Mouse (Mus musculus): ENCODE results near the gene S100a5. TPM values are rescaled to one million over a fixed set of nuclear protein-coding genes. Genes with fewer than 3 reads are reported as not detected.

S100a5 gene
- polyA plus RNA-seq, 1 experiment from 2014 or later, result not detected

DNA sequence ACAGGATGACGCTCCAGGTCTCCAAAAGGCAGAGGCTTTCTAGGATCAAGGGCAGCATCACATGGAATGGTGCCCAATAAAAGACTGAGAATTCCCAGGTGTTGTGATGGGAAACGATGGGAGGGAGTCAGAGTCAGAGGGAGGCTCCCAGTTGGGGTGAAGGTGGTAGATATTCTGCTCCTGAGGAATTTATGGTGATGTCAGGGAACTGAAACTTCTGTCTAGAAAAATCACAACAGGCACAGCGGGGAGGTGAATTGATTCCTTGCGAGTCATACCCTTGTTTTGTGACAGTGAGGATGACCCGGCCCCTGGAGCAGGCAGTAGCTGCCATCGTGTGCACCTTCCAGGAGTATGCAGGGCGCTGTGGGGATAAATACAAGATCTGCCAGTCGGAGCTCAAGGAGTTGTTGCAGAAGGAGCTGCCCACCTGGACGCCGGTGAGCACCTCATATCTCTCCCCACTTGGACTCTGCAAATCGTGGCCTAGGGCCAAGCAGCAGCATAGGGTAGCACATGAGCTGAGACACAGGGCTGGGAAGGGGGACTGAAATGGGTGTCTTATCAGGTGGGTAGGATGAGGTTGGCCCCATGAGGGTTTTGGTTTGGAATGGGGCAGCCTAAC, 6.7 kb upstream of the S100a5 start, which contains the start of gene Gm42674:
Gene Gm42674 (plus strand): TSS at position 419 of the 625 bp plus-strand sequence.
- Histone ChIP-seq H3K4me1 (ENCODE audit: insufficient read depth) (no peaks in the 10 kb centered on the region), H3K9ac (replicated peaks) (no peak within 1 kb of the TSS), H3K27ac (ENCODE audit: low read depth) (no peak within 1 kb of the TSS), H3K9me3 (ENCODE audit: low read length) (no peaks in the 10 kb centered on the region), H3K27me3 (ENCODE audit: insufficient read depth, low read length) (no peaks in the 10 kb centered on the region), H3K4me2 (ENCODE audit: low read depth, low read length) (no peak within 1 kb of the TSS), H3K4me3 (ENCODE audit: low read depth, low read length) (no peak within 1 kb of the TSS), H3K36me3 (replicated peaks; ENCODE audit: insufficient read depth, low read length) (no peaks in the 10 kb centered on the region)
- no peak for DNase-seq
- TF ChIP-seq EP300 (IDR thresholded peaks at IDR 0.05; ENCODE audit: low read depth), result no peak
- no peak for TF ChIP-seq CTCF (IDR thresholded peaks at IDR 0.05; ENCODE audit: low read depth)
- WGBS (ENCODE audit: insufficient replicate concordance), result 77% methylated on average over 11 of the region's 11 CpGs
- ATAC-seq, result no peak

DNA sequence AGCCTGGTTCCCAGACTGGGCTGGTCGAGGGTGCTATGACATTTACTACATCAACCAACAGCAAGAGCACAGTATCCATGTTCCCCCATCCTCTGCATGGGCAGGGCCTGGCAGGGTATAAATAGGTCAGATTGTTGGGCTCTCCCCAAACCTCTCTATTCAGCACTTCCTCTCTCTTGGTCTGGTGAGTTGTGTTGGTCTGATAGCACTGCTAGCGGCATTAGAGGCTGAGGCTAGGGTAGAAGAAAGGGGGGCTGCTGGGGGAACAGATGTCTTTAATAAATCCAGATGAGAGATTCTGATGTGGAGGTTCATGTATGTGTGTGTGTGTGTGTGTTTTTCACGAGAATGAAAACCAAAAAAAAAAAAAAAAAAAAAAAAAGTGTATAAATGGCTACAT, 4.7 kb upstream of the S100a5 start, which contains the start of gene S100a4:
Gene S100a4 (plus strand): TSS at position 149 of the 400 bp plus-strand sequence.
- DNase-seq (no peak), ATAC-seq (no peak)
- Histone ChIP-seq H3K9me3 (ENCODE audit: low read length) (no peaks in the 10 kb centered on the region), H3K27ac (ENCODE audit: low read depth) (no peak within 1 kb of the TSS), H3K27me3 (ENCODE audit: insufficient read depth, low read length) (no peaks in the 10 kb centered on the region), H3K9ac (replicated peaks) (no peak within 1 kb of the TSS), H3K4me1 (ENCODE audit: insufficient read depth) (no peaks in the 10 kb centered on the region), H3K36me3 (replicated peaks; ENCODE audit: insufficient read depth, low read length) (no peaks in the 10 kb centered on the region), H3K4me2 (ENCODE audit: low read depth, low read length) (no peak within 1 kb of the TSS), H3K4me3 (ENCODE audit: low read depth, low read length) (no peak within 1 kb of the TSS)
- 24% methylated on average over 3 of the region's 3 CpGs for WGBS (ENCODE audit: insufficient replicate concordance)
- TF ChIP-seq EP300 (IDR thresholded peaks at IDR 0.05; ENCODE audit: low read depth) (no peak), CTCF (IDR thresholded peaks at IDR 0.05; ENCODE audit: low read depth) (no peak)

DNA sequence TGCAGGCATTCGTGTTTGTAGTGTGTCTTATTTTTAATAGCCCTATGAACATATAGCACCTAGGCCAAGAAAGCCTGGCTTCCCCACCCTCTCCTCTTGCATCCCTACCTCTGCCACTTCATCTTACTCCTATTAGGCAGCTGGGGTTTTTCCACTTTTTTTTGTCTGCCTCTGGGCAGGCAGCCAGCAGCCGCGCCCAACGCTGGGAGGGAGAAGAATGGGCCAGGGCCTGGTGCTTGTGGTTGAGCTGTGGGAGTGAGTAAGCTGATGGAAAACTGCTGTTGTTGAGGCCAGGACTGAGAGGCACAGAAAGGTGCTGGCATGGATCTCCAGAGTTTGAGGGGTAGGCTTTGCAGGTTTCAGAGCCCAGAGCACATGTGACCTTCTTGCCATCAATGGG, 3.9 kb upstream of the S100a5 start:
- Histone ChIP-seq H3K36me3 (replicated peaks; ENCODE audit: insufficient read depth, low read length) (no peaks in the 10 kb centered on the region), H3K4me1 (ENCODE audit: insufficient read depth) (no peaks in the 10 kb centered on the region), H3K27ac (ENCODE audit: low read depth) (no peak overlapping the region), H3K27me3 (ENCODE audit: insufficient read depth, low read length) (no peaks in the 10 kb centered on the region), H3K4me3 (ENCODE audit: low read depth, low read length) (no peak overlapping the region), H3K9ac (replicated peaks) (no peak overlapping the region), H3K4me2 (ENCODE audit: low read depth, low read length) (no peak overlapping the region), H3K9me3 (ENCODE audit: low read length) (no peaks in the 10 kb centered on the region)
- ATAC-seq (no peak), DNase-seq (no peak)
- TF ChIP-seq EP300 (IDR thresholded peaks at IDR 0.05; ENCODE audit: low read depth), result no peak
- no peak for TF ChIP-seq CTCF (IDR thresholded peaks at IDR 0.05; ENCODE audit: low read depth)
- 84% methylated on average over 4 of the region's 4 CpGs for WGBS (ENCODE audit: insufficient replicate concordance)

DNA sequence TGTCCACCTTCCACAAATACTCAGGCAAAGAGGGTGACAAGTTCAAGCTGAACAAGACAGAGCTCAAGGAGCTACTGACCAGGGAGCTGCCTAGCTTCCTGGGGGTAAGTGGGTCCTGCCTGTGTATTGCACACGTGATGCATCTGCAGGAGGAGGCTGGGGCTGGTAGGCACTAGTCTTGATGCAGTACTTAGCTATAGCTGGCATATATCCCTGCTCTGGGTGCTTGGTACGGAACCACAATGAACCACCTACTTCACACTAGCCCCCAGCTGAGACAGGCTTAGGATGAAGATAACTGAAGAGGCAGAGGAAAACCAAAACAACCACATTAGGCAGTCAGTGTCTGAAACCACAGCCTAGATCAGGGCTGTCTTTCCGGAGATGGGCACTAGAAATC, 3.3 kb upstream of the S100a5 start:
- H3K27ac ChIP-seq (ENCODE audit: low read depth), result no peak overlapping the region
- H3K9me3 ChIP-seq (ENCODE audit: low read length), result no peaks in the 10 kb centered on the region
- no peak for ATAC-seq
- DNase-seq, result no peak
- H3K36me3 ChIP-seq (replicated peaks; ENCODE audit: insufficient read depth, low read length), result no peaks in the 10 kb centered on the region
- H3K9ac ChIP-seq (replicated peaks), result no peak overlapping the region
- H3K4me1 ChIP-seq (ENCODE audit: insufficient read depth), result no peaks in the 10 kb centered on the region
- TF ChIP-seq EP300 (IDR thresholded peaks at IDR 0.05; ENCODE audit: low read depth) (no peak), CTCF (IDR thresholded peaks at IDR 0.05; ENCODE audit: low read depth) (no peak)
- no peak overlapping the region for H3K4me3 ChIP-seq (ENCODE audit: low read depth, low read length)
- H3K27me3 ChIP-seq (ENCODE audit: insufficient read depth, low read length), result no peaks in the 10 kb centered on the region
- WGBS (ENCODE audit: insufficient replicate concordance), result 35% methylated on average over 3 of the region's 3 CpGs
- no peak overlapping the region for H3K4me2 ChIP-seq (ENCODE audit: low read depth, low read length)

DNA sequence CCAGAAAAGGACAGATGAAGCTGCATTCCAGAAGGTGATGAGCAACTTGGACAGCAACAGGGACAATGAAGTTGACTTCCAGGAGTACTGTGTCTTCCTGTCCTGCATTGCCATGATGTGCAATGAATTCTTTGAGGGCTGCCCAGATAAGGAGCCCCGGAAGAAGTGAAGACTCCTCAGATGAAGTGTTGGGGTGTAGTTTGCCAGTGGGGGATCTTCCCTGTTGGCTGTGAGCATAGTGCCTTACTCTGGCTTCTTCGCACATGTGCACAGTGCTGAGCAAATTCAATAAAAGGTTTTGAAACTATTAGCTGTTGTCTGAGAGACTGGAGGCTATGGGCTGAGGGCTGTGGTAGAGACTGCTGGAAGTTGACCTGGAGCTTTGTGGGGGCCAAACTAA, 2.6 kb upstream of the S100a5 start:
- WGBS (ENCODE audit: insufficient replicate concordance), result 68% methylated on average over 2 of the region's 2 CpGs
- no peaks in the 10 kb centered on the region for H3K4me1 ChIP-seq (ENCODE audit: insufficient read depth)

DNA sequence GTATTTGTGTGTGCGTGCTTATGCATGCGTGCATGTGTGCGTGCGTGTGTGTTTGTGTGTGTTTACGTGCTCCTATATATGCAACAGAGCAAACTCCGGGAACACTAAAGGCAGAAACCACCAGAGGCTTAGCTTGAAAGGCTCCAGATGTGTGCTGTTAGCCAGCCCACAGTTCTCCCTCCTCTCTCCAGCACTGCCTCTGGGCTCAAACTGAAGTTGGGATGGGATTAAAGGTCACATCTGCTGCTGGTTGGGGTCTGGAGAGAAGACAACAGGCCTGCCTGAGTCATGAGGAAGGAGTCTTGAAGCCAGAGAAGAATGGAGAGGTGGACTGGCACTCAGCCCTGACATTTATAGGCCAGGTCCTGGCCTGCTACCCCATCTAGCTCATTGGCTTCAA, 2.1 kb upstream of the S100a5 start:
- no peak for DNase-seq
- ATAC-seq, result no peak
- Histone ChIP-seq H3K27me3 (ENCODE audit: insufficient read depth, low read length) (no peaks in the 10 kb centered on the region), H3K4me3 (ENCODE audit: low read depth, low read length) (no peak overlapping the region), H3K9ac (replicated peaks) (no peak overlapping the region), H3K4me2 (ENCODE audit: low read depth, low read length) (no peak overlapping the region), H3K9me3 (ENCODE audit: low read length) (no peaks in the 10 kb centered on the region), H3K36me3 (replicated peaks; ENCODE audit: insufficient read depth, low read length) (no peaks in the 10 kb centered on the region), H3K27ac (ENCODE audit: low read depth) (no peak overlapping the region), H3K4me1 (ENCODE audit: insufficient read depth) (no peaks in the 10 kb centered on the region)
- no peak for TF ChIP-seq EP300 (IDR thresholded peaks at IDR 0.05; ENCODE audit: low read depth)
- no peak for TF ChIP-seq CTCF (IDR thresholded peaks at IDR 0.05; ENCODE audit: low read depth)
- WGBS (ENCODE audit: insufficient replicate concordance), result 79% methylated on average over 6 of the region's 6 CpGs

More for the DNA sequence above, 2.6 kb upstream of the S100a5 start:
- ATAC-seq, result no peak
- DNase-seq, result no peak
- Histone ChIP-seq H3K27me3 (ENCODE audit: insufficient read depth, low read length) (no peaks in the 10 kb centered on the region), H3K4me2 (ENCODE audit: low read depth, low read length) (no peak overlapping the region), H3K27ac (ENCODE audit: low read depth) (no peak overlapping the region), H3K4me3 (ENCODE audit: low read depth, low read length) (no peak overlapping the region), H3K9me3 (ENCODE audit: low read length) (no peaks in the 10 kb centered on the region), H3K9ac (replicated peaks) (no peak overlapping the region), H3K36me3 (replicated peaks; ENCODE audit: insufficient read depth, low read length) (no peaks in the 10 kb centered on the region)
- TF ChIP-seq CTCF (IDR thresholded peaks at IDR 0.05; ENCODE audit: low read depth), result no peak
- TF ChIP-seq EP300 (IDR thresholded peaks at IDR 0.05; ENCODE audit: low read depth), result no peak
